Mouse (Mus musculus) liver, embryonic 14.5 days (tissue): ENCODE measurements around the gene Gbf1. TPM values are rescaled to one million over a fixed set of nuclear protein-coding genes. Genes with fewer than 3 reads are reported as not detected.

Experiments
- ATAC-seq: fragments of 200-750 bp; cut with Nextera tagmentation; 2 replicates; pipeline ENCODE4 v1.8.0; 2017; ENCODE audit warnings: moderate number of reproducible peaks, mild to moderate bottlenecking, moderate library complexity; ENCODE audit not compliant: insufficient read depth
- DNase-seq, 3 experiments: peaks; one replicate each; pipeline ENCODE4 v3.0.0-alpha.2; 2012 to 2013; ENCODE audit warnings: low read depth in 3 of 3, low spot score in 3 of 3
- H3K27ac ChIP-seq: fragments of 300-500 bp; sonication (generic); 2 replicates; pipeline ENCODE4 v1.5.1; 2014; ENCODE audit warnings: moderate library complexity, mild to moderate bottlenecking, control low read depth, inconsistent platforms
- H3K27me3 ChIP-seq: fragments of 300-500 bp; sonication (generic); 2 replicates; pipeline ENCODE4 v1.6.1; 2014; ENCODE audit warnings: mild to moderate bottlenecking, low read length, moderate library complexity; ENCODE audit not compliant: control insufficient read depth, insufficient read depth
- H3K36me3 ChIP-seq: fragments of 300-500 bp; sonication (generic); replicated peaks from 2 replicates; pipeline ENCODE4 v1.6.1; 2014; ENCODE audit warnings: low read depth; ENCODE audit not compliant: control insufficient read depth, insufficient read depth
- H3K4me1 ChIP-seq, 2 experiments: fragments of 200-500 bp in 1 of 2; fragments of 300-500 bp in 1 of 2; sonication (generic) in 1 of 2; replicated peaks; 2 replicates each; pipeline ENCODE4 v1.6.1; 2012 to 2014; ENCODE audit warnings: antibody characterized with exemption in 1 of 2, inconsistent platforms in 1 of 2, low read length in 1 of 2; ENCODE audit not compliant: control insufficient read depth in 2 of 2, insufficient read depth in 2 of 2
- H3K4me2 ChIP-seq: fragments of 300-500 bp; sonication (generic); 2 replicates; pipeline ENCODE4 v1.6.1; 2014; ENCODE audit warnings: low read depth, mild to moderate bottlenecking, control low read depth, moderate library complexity
- H3K4me3 ChIP-seq, 2 experiments: fragments of 200-500 bp in 1 of 2; fragments of 300-500 bp in 1 of 2; sonication (generic) in 1 of 2; 2 replicates each; pipeline ENCODE4 v1.5.1; 2012 to 2014; ENCODE audit warnings: low read depth in 2 of 2, low read length in 2 of 2, mild to moderate bottlenecking in 2 of 2, control low read depth in 1 of 2, inconsistent platforms in 1 of 2, moderate library complexity in 1 of 2; ENCODE audit not compliant: insufficient read depth in 1 of 2
- H3K9ac ChIP-seq: fragments of 300-500 bp; sonication (generic); replicated peaks from 2 replicates; pipeline ENCODE4 v1.6.1; 2014; ENCODE audit warnings: mild to moderate bottlenecking, control low read depth, moderate library complexity
- H3K9me3 ChIP-seq: fragments of 300-500 bp; sonication (generic); 2 replicates; pipeline ENCODE4 v1.6.1; 2016; ENCODE audit warnings: low read length, mixed read lengths; ENCODE audit not compliant: control insufficient read depth
- CTCF ChIP-seq: IDR thresholded peaks from 2 replicates; pipeline ENCODE4 v1.5.1; 2016; ENCODE audit warnings: antibody characterized with exemption, low read depth, control low read depth
- EP300 ChIP-seq: IDR thresholded peaks from 2 replicates; pipeline ENCODE4 v1.6.1; 2016; ENCODE audit warnings: antibody characterized with exemption, low read depth
- WGBS: fragments of 180-500 bp; shearing (Covaris S2); extraction: QIAGEN DNeasy Blood & Tissue Kit; methylation state at CpG from one replicate; pipeline ENCODE4 v1.1.7; 2014; ENCODE audit not compliant: insufficient replicate concordance; 5-methylcytosine and 5-hydroxymethylcytosine counted together
- polyA plus RNA-seq, 2 experiments: library from polyadenylated mRNA; depleted of rRNA in 1 of 2; stranded (reverse) in 1 of 2; unstranded in 1 of 2; fragments of >200 nt; fragmentation: Nextera tagmentation in 1 of 2; extraction: Ambion mirVana in 1 of 2; gene quantifications; 2 replicates each; pipeline versions ENCODE4 v1.2.1 to v1.2.3; 2012 to 2014

The Gbf1 gene
- polyA plus RNA-seq, 2 experiments: 11.2 to 14.6 TPM

GRCm38 (mm10) chr19:46286926-46287325 is 134.6 kb downstream of the Gbf1 start:
- TF ChIP-seq EP300: no peak
- no peak for TF ChIP-seq CTCF
- no peaks in the 10 kb centered on the region for H3K27me3 ChIP-seq
- no peak for DNase-seq

GRCm38 (mm10) chr19:46287566-46287965 is 135.3 kb downstream of the Gbf1 start:
- no peak overlapping the region for H3K4me2 ChIP-seq
- 70% methylated on average over 3 of the region's 3 CpGs for WGBS
- H3K9ac ChIP-seq: no peak overlapping the region
- H3K27ac ChIP-seq: no peak overlapping the region
- DNase-seq (no peak), ATAC-seq (no peak)
- no peaks in the 10 kb centered on the region; the same call in none of the 2 replicates for H3K36me3 ChIP-seq
- no peak overlapping the region for H3K4me3 ChIP-seq
- H3K4me1 ChIP-seq: no peaks in the 10 kb centered on the region
- TF ChIP-seq CTCF (no peak), EP300 (no peak)
- no peaks in the 10 kb centered on the region for H3K9me3 ChIP-seq
- no peaks in the 10 kb centered on the region for H3K27me3 ChIP-seq

More at GRCm38 (mm10) chr19:46286926-46287325, 134.6 kb downstream of the Gbf1 start:
- Histone ChIP-seq H3K4me2 (no peak overlapping the region), H3K9me3 (no peaks in the 10 kb centered on the region), H3K36me3 (no peaks in the 10 kb centered on the region; the same call in none of the 2 replicates), H3K9ac (no peak overlapping the region), H3K4me1 (no peaks in the 10 kb centered on the region), H3K27ac (no peak overlapping the region), H3K4me3 (no peak overlapping the region)
- no peak for ATAC-seq
- 75% methylated on average over 3 of the region's 3 CpGs for WGBS

- Histone ChIP-seq H3K9ac (no peak overlapping the region), H3K9me3 (no peaks in the 10 kb centered on the region), H3K4me1 (no peaks in the 10 kb centered on the region), H3K27me3 (no peaks in the 10 kb centered on the region), H3K27ac (no peak overlapping the region), H3K36me3 (no peaks in the 10 kb centered on the region), H3K4me3 (no peak overlapping the region), H3K4me2 (no peak overlapping the region)
- 43% methylated on average over 12 of the region's 12 CpGs for WGBS
- no peak for ATAC-seq
- TF ChIP-seq EP300 (no peak), CTCF (no peak)
- DNase-seq: no peak
Measured at GRCm38 (mm10) chr19:46290535-46291105, 138.3 kb downstream of the Gbf1 start.

GRCm38 (mm10) chr19:46296938-46297337 is 144.6 kb downstream of the Gbf1 start:
- Histone ChIP-seq H3K9ac (no peak overlapping the region), H3K36me3 (no peaks in the 10 kb centered on the region), H3K9me3 (no peaks in the 10 kb centered on the region), H3K27me3 (no peaks in the 10 kb centered on the region; the same call in 1 of the 2 replicates), H3K4me2 (no peak overlapping the region), H3K4me3 (no peak overlapping the region), H3K4me1 (no peaks in the 10 kb centered on the region), H3K27ac (no peak overlapping the region)
- TF ChIP-seq CTCF (no peak), EP300 (no peak)
- no peak for DNase-seq
- WGBS: 44% methylated on average over 4 of the region's 4 CpGs
- ATAC-seq: no peak

GRCm38 (mm10) chr19:46300294-46301045 is 148.2 kb downstream of the Gbf1 start:
- H3K4me1 ChIP-seq: peaks cover 0 to 3% of the 10 kb centered on the region in 2 experiments; a peak in 2 of 4 replicates
- H3K4me3 ChIP-seq: no peak overlapping the region
- H3K4me2 ChIP-seq: no peak overlapping the region
- TF ChIP-seq CTCF (no peak), EP300 (no peak)
- no peaks in the 10 kb centered on the region; the same call in 1 of the 2 replicates for H3K27me3 ChIP-seq
- 31% methylated on average over 8 of the region's 8 CpGs for WGBS
- no peak overlapping the region for H3K27ac ChIP-seq
- ATAC-seq: no peak
- H3K36me3 ChIP-seq: no peaks in the 10 kb centered on the region
- H3K9me3 ChIP-seq: no peaks in the 10 kb centered on the region
- H3K9ac ChIP-seq: no peak overlapping the region
- DNase-seq: no peak
